ENCODE assay signal across 9 mouse cellular contexts in the genomic region with DNA sequence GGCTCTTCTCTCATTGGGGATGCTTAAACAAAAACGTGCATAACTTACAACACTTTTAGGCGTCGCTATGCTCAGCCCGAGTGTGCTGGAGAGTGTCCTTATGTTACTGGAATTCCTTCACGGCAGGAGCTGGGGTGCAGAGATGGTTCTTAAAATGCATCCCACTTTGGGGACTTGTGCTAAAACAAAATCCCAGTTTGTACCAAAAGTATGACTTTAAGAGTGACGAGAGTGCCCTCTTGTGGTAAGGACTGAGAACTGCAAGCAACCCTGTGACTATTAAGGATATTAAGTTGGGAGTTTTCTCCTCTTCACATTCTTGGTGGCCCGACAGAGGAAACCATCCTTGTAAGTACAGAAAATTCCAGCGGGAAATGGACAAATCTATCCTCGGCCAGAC.
DNase-seq lines count a peak whose midpoint lies in the region; ATAC-seq and TF ChIP-seq lines count a peak whose summit lies in the region.
"Had no signal": no experiment of that assay in that cellular context is flagged by ENCODE, and none has a peak within 500 bp of the region (broad histone marks: within the 10 kb centered on the region; RNA-seq: fewer than 3 reads in every experiment).

No protein-coding gene starts in this region.

- no peaks in the 10 kb centered on the region for H3K4me1 ChIP-seq in MEL (ENCODE audit: control insufficient read depth in 1 of 2, insufficient read depth in 2 of 2, low read length in 2 of 2)
- H3K4me1 ChIP-seq in lung, postnatal 0 days (ENCODE audit: insufficient read depth, low read depth, low read length), result no peaks in the 10 kb centered on the region
- no peaks in the 10 kb centered on the region for H3K4me1 ChIP-seq in small intestine, adult 2 months (ENCODE audit: control insufficient read depth, insufficient read depth, insufficient read length, low read length)

- 20% methylated on average over 9 of the region's 9 CpGs for WGBS in lung, postnatal 0 days
- WGBS in small intestine, adult 2 months, result 30% methylated on average over 9 of the region's 9 CpGs

- H3K4me2 ChIP-seq in lung, postnatal 0 days (replicated peaks; ENCODE audit: low read depth, low read length), result no peak overlapping the region
- H3K4me2 ChIP-seq: limb, embryonic 13.5 days had no signal

- peak; percentile 94 for TF ChIP-seq RAD21 in MEL (IDR thresholded peaks at IDR 0.05; ENCODE audit: low read depth, low read length)

- no peak overlapping the region for H3K4me3 ChIP-seq in MEL (ENCODE audit: control insufficient read depth in 1 of 2, insufficient read depth in 1 of 2, low read depth in 2 of 2, low read length in 2 of 2)
- no peak overlapping the region for H3K4me3 ChIP-seq in lung, postnatal 0 days (ENCODE audit: low read depth, low read length)
- no peak overlapping the region for H3K4me3 ChIP-seq in small intestine, adult 2 months (ENCODE audit: low read depth, low read length)
- H3K4me3 ChIP-seq: limb, embryonic 13.5 days had no signal

- no peaks in the 10 kb centered on the region for H3K36me3 ChIP-seq in MEL (ENCODE audit: control insufficient read depth in 1 of 2, insufficient read depth in 2 of 2, low read length in 2 of 2)
- H3K36me3 ChIP-seq in lung, postnatal 0 days (ENCODE audit: insufficient read depth, low read length), result no peaks in the 10 kb centered on the region
- no peaks in the 10 kb centered on the region for H3K36me3 ChIP-seq in small intestine, adult 2 months (ENCODE audit: control insufficient read depth, insufficient read depth, low read length)
- H3K36me3 ChIP-seq: limb, embryonic 13.5 days had no signal

- no peak for TF ChIP-seq POLR2A in MEL (IDR thresholded peaks at IDR 0.05; ENCODE audit: control insufficient read depth in 1 of 2, insufficient read depth in 1 of 2, low read depth in 1 of 2, low read length in 2 of 2, poor library complexity in 1 of 2)
- TF ChIP-seq POLR2A in small intestine, adult 2 months (IDR thresholded peaks at IDR 0.05; ENCODE audit: low read depth, low read length), result no peak

- no peaks in the 10 kb centered on the region for H3K79me2 ChIP-seq in MEL (ENCODE audit: control insufficient read depth, insufficient read depth, low read length, poor library complexity)

- no peak for TF ChIP-seq EP300 in MEL (IDR thresholded peaks at IDR 0.05; ENCODE audit: low read depth in 1 of 2, low read length in 2 of 2)
- TF ChIP-seq EP300 in lung, postnatal 0 days (IDR thresholded peaks at IDR 0.05), result no peak

- no peaks in the 10 kb centered on the region for H3K9me3 ChIP-seq in MEL (replicated peaks; ENCODE audit: insufficient read depth, low read length)
- H3K9me3 ChIP-seq in lung, postnatal 0 days (ENCODE audit: low read length), result no peaks in the 10 kb centered on the region
- H3K9me3 ChIP-seq: limb, embryonic 13.5 days had no signal

- ATAC-seq in lung, postnatal 0 days, result 0 out of 2 replicates have a peak, but pooled peaks have one; percentile 8

- DNase-seq in gastrocnemius, adult 18-20 months (ENCODE audit: low spot score), result peak; percentile 28
- no peak for DNase-seq in gastrocnemius, postnatal 25 days
- peak; percentile 75 for DNase-seq in MEL (ENCODE audit: low read depth, low spot score)
- peak; percentile 40 for DNase-seq in cerebellum, adult 9-11 months
- DNase-seq in frontal cortex, adult 2 months (ENCODE audit: extremely low spot score in 1 of 2, low spot score in 1 of 2), result peak; percentile 61 to 93
- peak; percentile 68 to 95 for DNase-seq in layer of hippocampus, adult 18-20 months (ENCODE audit: low spot score in 2 of 2)
- peak; percentile 76 for DNase-seq in lung, postnatal 0 days (ENCODE audit: low spot score)

- no peaks in the 10 kb centered on the region for H3K27me3 ChIP-seq in MEL (ENCODE audit: control insufficient read depth in 1 of 2, insufficient read depth in 2 of 2, low read length in 2 of 2)
- H3K27me3 ChIP-seq in lung, postnatal 0 days (replicated peaks; ENCODE audit: insufficient read depth, low read length), result no peaks in the 10 kb centered on the region
- H3K27me3 ChIP-seq in small intestine, adult 2 months (ENCODE audit: control insufficient read depth, insufficient read depth, low read length), result no peaks in the 10 kb centered on the region
- H3K27me3 ChIP-seq: limb, embryonic 13.5 days had no signal

- peak; percentile 37 to 92 (median 89) for TF ChIP-seq CTCF in MEL (IDR thresholded peaks at IDR 0.05 in 2 of 3, conservative IDR thresholded peaks at IDR 0.05 in 1 of 3; ENCODE audit: control insufficient read depth in 1 of 3, insufficient read depth in 1 of 3, low read depth in 2 of 3, low read length in 3 of 3, poor library complexity in 1 of 3, severe bottlenecking in 1 of 3)
- TF ChIP-seq CTCF in lung, postnatal 0 days (IDR thresholded peaks at IDR 0.05), result peak; percentile 90
- TF ChIP-seq CTCF in small intestine, adult 2 months (IDR thresholded peaks at IDR 0.05; ENCODE audit: extremely low read depth, insufficient read length, insufficient replicate concordance, low read depth, low read length), result peak; percentile 43; the same call in 1 of the 2 replicates

- no peak overlapping the region for H3K27ac ChIP-seq in MEL (ENCODE audit: control insufficient read depth, low read depth, low read length)
- H3K27ac ChIP-seq in lung, postnatal 0 days (ENCODE audit: low read length), result no peak overlapping the region
- H3K27ac ChIP-seq in small intestine, adult 2 months (ENCODE audit: insufficient read depth, low read depth, low read length), result no peak overlapping the region
- H3K27ac ChIP-seq: limb, embryonic 13.5 days had no signal

- no peak overlapping the region for H3K9ac ChIP-seq in MEL (ENCODE audit: control insufficient read depth, low read depth, low read length, poor library complexity, severe bottlenecking)
- no peak overlapping the region for H3K9ac ChIP-seq in lung, postnatal 0 days (replicated peaks; ENCODE audit: low read depth)
- H3K9ac ChIP-seq: limb, embryonic 13.5 days had no signal

TF ChIP-seq in MEL, 35 proteins besides CTCF, POLR2A, EP300 and RAD21:
- peak; percentile 94 for TF ChIP-seq SMC3 (IDR thresholded peaks at IDR 0.05; ENCODE audit: low read depth, low read length)
- TF ChIP-seq POLR2AphosphoS2 (IDR thresholded peaks at IDR 0.05; ENCODE audit: low read length), result no peak
- TF ChIP-seq GABPA (IDR thresholded peaks at IDR 0.05; ENCODE audit: low read depth, low read length), result no peak
- peak; percentile 85 for TF ChIP-seq ZC3H11A (IDR thresholded peaks at IDR 0.05; ENCODE audit: low read depth, low read length)
- TF ChIP-seq KAT2A (conservative IDR thresholded peaks at IDR 0.05; ENCODE audit: low read depth, low read length), result no peak
- TF ChIP-seq CHD1 (IDR thresholded peaks at IDR 0.05; ENCODE audit: low read depth, low read length), result no peak
